Mouse (Mus musculus): ENCODE data around the gene Acd.

Gene Acd

DNA sequence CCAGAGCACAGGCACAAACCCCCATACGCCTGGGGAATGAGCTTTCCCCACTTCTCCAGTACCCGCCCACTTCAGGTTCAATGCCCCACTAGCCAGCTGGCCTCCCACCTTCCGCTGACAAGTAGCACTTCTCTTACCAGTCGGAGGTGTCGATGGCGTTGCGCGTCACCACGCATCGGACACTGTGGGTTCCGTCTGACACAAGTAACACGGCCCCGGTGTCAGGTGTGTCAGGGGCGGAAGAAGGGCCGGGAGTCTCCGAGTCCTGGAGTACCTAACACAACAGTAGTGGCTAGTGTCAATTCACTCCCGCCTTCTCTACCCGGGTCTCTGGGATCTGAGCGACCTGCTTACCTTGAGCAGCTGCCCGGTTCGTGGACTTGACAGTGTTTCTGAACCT lies 336 bp downstream of the Acd start:
- peak; percentile 66 to 76 for DNase-seq

DNA sequence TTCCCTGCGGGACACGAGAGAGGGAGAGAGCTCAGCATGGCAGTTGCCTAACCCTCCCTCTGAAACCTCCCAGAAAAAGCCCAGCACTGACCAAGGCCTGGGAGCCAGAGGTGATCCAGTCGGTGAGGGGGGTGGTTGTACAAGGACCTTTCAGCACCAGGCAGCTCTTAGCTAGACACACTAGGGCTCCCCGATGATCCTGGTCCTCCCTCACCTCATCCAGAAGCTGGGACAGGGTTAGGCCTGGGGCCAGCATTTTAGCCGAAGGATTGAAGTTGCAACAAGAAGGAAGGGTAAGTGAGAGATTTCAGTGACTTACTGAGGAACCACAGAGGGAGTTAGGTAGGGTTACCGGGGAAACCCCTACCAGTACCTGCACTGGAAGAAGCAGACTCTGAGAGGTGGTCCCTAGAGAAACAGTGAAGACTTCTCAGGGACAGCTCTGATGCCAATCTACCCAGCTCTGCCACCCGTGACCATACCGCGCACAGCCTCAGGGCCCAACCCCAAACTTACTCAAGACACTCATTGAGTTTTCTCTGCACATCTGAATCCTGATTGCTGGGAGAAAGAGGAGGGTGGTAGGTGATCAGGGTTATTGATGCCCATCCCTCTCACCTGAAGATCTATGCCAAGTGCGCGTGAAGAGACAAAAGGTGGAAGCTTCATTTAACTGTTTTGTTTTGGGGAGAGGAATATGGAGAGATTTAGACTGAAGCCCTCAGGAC lies 1.2 kb downstream of the Acd start:
- DNase-seq = no peak

DNA sequence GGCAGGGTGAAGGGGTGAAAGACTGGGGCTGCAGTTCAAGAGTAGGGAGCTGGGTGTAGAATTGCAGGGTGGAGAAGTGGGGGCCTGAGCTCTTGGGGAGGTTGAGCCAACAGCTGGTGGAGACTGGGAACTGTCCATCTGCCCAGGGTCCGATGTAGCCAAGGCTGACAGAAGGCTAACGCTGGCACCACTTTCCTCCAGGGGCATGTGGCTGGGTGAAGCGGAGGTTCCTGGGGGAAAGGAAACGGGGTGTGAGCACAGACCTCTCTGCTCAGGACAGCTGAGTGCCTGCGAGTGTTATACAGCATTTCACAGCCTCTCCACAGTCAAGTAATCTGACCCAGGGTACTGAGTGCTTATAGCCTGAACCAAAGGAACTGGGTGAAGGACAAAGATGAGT lies 2.2 kb downstream of the Acd start:
- DNase-seq = no peak

DNA sequence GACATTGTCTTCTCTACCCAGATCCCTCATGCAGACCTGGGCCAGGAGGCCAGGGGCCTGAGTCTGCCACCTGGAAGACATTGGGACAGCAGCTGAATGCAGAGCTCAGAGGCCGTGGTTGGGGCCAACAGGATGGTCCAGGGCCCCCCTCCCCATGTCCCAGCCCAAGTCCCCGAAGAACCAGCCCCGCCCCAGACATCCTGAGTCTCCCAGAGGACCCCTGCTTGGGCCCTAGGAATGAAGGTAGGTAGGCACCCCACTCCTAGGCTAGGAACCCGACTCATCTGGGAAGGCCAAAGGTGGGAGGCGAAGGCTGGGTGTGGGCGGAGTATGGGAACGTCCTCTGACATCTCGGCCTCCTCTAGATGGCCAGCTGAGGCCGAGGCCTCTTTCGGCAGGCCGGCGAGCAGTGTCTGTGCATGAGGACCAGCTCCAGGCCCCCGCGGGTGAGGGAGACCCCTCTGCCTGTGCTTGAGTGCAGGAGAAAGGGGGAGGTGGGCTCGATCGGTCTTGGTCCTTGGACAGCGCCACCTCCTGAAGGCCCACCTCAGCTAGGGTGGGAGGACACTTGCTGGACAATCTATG lies 3.6 kb downstream of the Acd start:
- DNase-seq = no peak

DNA sequence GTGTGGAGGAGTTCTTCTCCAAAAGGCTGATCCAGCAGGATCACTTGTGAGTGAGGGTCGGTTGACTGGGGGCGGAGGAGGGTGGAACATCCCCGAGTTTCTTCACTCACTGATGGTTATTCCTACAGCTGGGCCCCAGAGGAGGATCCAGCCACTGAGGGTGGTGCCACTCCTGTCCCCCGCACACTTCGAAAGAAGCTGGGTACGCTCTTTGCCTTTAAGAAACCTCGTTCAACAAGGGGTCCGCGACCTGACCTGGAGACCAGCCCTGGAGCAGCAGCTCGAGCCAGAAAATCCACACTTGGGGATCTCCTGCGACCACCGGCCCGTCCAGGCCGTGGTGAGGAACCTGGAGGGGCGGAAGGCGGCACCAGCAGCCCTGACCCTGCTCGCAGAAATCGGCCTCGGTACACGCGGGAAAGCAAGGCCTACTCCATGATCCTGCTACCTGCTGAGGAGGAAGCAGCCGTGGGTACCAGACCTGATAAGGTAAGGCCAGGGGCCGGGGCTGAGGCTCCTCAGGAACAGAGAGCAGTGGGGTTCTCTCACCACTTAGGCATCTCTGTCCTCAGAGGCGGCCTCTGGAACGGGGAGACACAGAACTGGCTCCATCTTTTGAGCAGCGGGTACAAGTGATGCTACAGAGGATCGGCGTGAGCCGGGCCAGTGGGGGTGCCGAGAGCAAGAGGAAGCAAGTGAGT lies 5.7 kb downstream of the Acd start:
- DNase-seq = no peak

DNA sequence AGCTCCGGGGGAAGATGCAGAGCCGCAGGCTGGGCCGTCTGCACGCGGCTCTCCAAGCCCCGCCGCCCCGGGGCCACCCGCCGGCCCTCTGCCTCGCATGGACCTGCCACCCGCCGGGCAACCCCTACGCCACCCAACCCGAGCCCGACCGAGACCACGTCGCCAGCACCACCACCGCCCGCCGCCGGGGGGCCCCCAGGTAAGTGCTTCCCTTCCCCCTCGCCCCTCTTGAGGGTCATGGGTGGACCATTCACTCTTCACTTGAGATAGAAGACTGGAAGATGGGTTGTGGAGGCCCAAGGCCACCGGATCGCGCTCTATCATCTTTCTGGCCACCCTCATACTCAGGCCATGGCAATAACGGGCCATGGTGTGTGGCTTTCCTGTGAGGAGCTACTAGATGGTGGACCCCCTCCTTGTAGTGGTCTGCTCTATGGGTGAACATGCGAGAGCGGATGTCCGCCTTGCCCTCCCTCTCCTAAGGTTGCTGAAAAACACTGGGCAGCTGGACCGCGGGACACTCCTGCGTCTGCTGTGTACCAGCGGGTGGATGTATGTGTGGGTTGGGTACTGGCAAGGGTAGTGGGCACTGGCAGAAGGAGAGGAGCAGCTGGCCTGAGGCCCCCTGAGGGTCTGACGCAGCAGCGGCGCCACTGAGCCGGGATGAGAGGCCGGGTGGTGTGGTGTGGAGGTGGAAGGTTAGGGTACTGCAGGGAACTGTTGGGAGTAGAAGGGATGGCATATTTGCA lies 6.7 kb downstream of the Acd start:
- no peak for DNase-seq

DNA sequence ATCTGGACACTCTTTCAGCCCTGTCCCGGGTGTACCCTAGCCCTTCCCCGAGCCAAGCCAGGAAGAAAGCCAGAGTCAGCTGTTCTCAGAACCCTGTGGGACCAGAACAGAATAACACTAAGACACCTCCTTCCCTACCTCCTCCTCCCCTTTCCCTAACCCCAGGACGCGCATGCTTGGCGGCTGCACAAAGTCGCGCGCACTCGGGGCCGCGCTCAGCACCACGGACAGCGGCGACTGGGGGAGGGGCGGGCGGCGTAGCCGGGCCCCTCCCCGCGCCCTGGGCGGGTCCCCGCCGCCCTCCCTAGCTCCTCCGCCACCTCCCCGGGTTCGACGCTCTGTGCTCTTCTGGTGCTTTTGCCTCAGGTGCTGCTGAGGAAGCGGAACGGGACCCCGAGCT lies 7.3 kb downstream of the Acd start:
- peak; percentile 40 to 50 for DNase-seq

DNA sequence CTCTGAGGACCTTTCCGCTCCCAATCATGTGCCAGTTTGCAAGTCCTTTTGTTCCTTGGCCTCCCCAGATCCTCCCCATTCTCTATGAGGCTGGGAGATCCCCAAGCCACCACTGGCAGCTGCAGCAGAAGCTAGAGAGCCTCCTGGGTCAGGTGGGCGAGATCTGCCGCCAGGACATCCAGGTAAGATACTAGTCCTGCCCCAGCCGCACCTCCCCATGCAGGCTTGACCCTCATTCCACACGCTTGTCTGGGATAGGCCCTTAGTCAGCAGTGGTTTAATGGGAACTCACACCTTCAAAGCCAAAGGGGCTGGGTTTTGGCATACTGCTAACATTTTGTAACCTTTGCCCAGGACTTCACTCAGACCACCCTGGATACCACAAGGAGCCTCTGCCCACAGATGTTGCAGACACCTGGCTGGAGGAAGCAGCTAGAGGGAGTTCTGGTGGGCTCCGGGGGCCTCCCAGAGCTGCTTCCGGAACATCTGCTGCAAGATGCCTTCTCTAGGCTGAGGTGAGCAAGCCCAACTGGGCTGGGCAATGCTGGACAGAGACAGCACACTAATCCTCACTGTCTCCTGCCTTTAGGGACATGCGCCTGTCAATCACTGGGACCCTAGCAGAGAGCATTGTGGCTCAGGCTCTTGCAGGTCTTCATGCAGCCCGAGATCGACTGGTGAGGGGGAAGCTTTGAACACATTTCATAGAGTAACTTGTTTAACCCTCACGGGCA lies 8.3 kb downstream of the Acd start:
- no peak for DNase-seq

DNA sequence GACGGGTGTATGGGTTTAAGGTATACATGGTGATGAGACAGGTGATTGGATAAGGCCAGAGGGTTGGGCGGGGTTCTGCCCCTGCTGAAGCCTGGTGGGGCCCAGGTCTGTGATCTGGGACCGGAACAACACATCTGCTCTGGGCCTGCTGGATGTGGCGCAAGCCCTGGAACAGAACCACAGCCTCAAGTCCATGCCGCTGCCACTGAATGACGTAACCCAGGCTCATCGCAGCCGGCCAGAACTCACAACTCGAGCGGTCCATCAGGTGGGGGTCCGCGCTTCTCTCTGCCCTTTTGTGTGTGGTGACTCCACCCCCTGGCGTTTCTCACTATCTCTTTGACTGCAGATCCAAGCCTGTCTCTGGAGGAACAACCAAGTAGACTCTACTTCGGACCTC lies 9.9 kb downstream of the Acd start:
- no peak for DNase-seq

DNA sequence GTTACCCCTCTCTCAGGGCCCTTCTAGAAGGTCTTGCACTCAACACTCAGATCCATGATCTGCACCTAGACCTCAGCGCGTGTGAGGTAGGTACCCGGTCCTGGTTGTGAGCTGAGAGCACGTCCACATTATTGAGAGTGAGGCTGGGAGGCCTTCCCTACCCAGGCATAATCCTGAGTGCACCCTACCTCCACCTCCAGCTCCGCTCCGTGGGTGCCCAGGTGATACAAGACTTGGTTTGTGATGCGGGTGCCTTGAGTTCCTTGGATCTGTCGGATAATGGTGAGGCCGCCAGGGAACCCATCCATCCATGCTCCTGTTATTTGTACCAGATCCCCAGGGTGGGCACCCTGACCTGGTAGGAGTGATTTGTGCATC lies 10.9 kb downstream of the Acd start:
- no peak for DNase-seq

DNA sequence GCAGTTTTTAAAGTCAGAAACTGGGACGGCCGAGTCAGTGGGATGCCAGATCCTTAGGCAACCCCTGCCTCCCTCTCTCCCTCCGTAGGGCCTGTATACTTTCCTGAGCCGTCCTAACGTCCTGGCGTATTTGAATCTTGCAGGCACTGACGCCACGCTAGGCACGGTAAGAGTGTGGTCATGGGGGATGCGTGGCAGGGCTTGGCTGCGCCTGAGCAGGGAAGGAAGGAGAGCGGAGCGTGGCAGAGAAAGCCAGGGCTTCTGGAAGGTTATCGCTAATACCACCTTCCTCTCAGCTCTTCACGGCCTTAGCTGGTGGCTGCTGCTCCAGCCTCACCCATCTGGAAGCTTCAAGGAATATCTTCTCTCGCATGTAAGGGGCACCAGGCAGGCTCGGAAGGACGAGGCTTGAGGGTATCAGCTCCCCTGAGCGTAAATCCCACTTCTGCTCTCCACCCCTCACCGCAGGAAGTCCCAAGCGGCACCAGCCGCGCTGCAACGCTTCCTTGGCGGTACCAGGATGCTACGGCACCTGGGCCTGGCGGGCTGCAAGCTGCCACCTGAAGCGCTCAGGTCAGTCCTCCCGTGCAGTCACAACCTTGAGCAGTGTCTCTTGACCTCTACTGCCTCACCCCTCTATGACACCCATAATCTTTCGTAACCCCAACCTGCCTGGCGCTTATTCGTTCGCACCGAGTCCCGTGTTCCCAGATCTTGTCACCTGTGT lies 11.5 kb downstream of the Acd start:
- DNase-seq = no peak

DNA sequence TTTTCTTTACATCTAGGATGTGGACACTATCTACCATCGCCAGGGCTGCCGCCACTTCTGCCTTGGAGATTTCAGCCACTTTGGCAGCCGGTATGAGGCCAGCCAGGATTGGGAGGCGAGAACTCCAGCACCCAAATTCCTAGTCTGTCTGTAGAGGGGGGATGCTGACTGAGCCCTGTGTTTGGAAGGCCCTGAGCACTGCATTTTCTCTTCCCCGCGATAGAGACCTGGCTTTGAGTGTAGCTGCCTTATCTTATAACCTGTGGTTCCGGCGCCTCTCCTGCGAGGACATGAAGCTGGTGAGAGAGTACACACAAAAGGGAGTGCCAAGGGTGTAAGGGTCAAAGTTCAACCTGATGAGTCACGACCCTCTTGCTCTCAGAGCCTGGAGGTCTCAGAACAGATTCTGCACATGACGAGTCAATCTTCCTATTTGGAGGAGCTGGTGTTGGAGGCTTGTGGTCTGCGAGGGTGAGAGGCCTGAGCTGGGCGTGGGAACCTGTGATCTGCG lies 12.6 kb downstream of the Acd start:
- no peak for DNase-seq

DNA sequence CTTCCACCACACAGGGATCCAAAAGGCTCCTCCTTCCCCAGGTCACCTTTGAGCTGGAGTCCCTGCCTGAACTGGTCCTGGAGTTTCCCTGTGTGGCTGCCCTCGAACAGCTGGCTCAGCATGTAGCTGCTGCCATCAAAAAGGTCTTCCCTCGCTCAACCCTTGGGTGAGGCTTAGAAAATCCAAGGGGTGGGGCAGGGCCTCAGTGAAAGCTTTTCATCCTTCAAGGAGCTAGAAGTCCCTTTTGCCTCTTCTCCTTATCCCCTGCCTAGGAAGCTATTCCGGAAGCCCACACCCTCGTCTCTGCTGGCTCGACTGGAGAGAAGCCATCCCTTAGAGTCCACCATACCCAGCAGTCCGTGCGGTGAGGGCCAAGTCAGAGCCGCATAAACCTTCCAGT lies 13.4 kb downstream of the Acd start:
- no peak for DNase-seq

DNA sequence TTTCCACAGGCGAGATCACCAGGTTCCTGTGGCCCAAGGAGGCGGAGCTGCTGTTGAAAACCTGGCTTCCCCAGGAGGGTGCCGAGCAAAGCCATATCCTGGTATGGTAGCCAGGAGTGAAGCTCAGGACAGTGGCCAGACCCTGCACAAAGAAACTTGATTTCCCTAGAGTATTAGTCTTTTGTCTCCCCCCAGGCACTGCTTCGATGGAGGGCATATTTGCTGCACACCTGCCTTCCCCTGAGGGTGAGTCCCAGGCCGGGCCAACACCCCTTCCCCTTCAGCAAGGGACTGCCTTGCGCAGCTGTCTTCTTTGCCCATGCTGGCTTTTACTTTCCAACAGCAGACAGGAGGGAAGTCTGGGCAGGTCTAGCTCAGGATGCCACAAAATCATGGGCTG lies 14.4 kb downstream of the Acd start:
- DNase-seq = no peak

DNA sequence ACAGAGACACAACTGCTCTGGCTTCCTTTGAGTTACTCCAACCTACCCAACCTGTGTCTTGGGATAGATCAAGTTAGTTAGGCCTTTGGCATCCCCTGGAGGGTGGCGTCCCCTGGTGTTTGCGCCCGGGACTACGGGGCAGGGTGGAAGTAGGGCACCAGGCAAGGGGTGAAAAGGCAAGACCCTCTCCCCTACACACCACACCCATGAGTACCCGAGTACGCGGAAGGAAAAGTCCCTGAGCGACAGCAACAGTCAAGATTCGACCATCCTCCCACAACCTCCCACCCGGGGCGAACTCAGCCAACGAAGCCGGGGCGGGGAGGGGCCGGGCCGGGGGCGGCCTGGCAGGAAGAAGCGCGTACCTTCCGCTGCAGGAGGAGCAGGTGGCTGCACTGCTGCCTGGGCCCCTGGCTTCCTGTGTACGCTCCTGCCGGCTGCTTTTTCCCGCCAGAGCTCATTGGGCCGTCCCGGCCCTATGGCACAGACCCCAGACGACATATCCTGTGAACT lies 15.1 kb downstream of the Acd start, which contains the start of gene Carmil2:
Gene Carmil2, plus strand, starts transcription at position 479 of the 513 bp plus-strand sequence.
- peak; percentile 64 to 69 for DNase-seq

DNA sequence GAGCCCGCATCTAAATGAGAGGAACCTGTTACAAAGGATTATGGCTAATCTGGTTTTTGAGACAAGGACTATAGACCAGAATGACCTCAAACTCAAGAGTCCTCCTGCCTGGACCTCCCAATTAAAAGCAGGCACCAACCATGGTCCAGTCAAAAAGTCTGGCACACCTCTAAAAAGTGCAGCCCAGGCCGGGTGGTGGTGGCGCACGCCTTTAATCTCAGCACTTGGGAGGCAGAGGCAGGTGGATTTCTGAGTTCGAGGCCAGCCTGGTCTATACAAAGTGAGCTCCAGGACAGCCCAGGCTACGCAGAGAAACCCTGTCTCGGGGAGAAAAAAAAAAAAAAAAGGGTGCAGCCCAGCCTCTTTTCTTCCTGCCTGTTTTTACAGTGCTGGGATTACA lies 15.6 kb downstream of the Acd start:
- no peak for DNase-seq

DNA sequence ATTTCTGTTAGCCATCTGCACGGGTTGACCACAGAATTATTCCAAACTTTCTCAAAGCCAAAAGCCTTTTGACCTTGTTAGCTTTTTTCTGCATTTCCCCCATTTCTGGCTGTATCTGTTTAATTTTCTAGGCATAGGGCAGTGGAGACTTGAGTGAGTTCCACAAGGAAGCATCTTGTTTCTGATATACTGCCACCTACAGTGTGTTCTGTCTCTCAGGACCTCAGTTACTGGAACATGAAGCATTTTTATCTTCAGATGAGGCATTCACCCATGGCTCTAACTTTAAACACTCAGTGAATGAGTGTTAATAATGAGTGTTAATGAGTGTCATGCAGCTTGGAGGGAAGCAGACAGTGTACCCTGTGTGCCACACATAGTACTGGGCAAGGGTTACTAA lies 23.0 kb downstream of the Acd start:
- DNase-seq = no peak

DNA sequence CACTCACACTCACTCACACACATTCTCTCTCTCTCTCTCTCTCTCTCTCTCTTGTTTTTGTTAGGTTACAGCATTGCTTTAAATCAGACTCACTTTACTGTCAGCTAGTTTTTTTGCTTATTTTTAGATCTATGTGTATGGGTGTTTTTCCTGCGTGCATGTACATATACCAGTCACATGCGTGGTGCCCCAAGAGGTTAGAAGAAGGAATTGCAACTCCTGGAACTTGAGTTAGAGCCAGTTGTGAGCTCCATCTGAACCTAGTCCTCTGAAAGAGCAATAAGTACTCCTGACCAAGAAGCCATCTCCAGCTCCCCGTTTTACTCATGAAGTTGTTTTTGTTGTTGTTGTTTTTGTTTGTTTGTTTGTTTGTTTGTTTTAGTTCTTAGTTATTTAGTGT lies 39.7 kb downstream of the Acd start:
- peak in 1 of 2 experiments; percentile 26 for DNase-seq

DNA sequence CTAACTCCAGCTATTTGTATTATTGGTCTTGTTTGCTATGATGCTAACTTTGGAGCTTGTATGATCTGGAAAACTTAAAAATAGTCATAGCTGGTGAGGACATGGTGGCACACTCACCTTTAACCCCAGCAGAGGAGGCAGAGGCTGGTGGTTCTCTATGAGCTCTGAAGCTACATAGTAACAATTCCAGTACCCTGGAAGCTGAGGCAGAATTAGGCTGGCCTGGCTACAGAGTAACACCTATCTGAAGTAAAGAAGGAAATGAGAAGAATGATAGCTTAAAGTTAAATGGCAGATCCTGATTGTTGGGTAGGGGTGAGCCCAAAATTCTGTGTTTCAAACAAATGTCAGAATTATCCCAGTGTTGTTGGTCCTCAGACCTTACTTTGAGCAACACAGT lies 43.3 kb downstream of the Acd start:
- no peak for DNase-seq

DNA sequence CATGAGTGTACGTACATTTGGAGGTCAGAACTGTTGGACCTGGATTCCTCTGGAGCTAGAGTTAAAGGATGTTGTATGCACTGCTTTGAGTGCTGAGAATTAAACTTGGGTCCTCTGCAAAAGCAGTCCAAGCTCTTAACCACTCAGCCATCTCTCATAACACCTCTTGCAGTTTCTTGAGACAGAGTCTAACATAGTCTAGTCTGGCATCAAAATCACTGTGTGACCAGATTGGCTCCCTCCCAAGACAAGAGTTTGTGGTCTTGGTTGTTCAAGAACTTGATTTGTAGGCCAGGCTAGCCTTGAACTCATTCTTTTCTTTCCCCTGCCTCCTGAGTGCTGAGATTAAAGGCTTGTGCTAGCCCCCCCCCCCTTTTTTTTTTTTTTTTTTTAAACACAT lies 52.0 kb downstream of the Acd start:
- no peak for DNase-seq

Data from lung, adult 18-20 months (tissue).